Mouse (Mus musculus) liver, embryonic 14.5 days (tissue): ENCODE results near the gene Lrch3. TPM values are rescaled to one million over a fixed set of nuclear protein-coding genes. Genes with fewer than 3 reads are reported as not detected.

Experiments
- ATAC-seq: fragments of 200-750 bp; cut with Nextera tagmentation; 2 replicates; pipeline ENCODE4 v1.8.0; 2017; ENCODE audit warnings: moderate number of reproducible peaks, mild to moderate bottlenecking, moderate library complexity; ENCODE audit not compliant: insufficient read depth
- DNase-seq, 3 experiments: peaks; one replicate each; pipeline ENCODE4 v3.0.0-alpha.2; 2012 to 2013; ENCODE audit warnings: low read depth in 3 of 3, low spot score in 3 of 3
- H3K27ac ChIP-seq: fragments of 300-500 bp; sonication (generic); 2 replicates; pipeline ENCODE4 v1.5.1; 2014; ENCODE audit warnings: moderate library complexity, mild to moderate bottlenecking, control low read depth, inconsistent platforms
- H3K27me3 ChIP-seq: fragments of 300-500 bp; sonication (generic); 2 replicates; pipeline ENCODE4 v1.6.1; 2014; ENCODE audit warnings: mild to moderate bottlenecking, low read length, moderate library complexity; ENCODE audit not compliant: control insufficient read depth, insufficient read depth
- H3K36me3 ChIP-seq: fragments of 300-500 bp; sonication (generic); replicated peaks from 2 replicates; pipeline ENCODE4 v1.6.1; 2014; ENCODE audit warnings: low read depth; ENCODE audit not compliant: control insufficient read depth, insufficient read depth
- H3K4me1 ChIP-seq, 2 experiments: fragments of 200-500 bp in 1 of 2; fragments of 300-500 bp in 1 of 2; sonication (generic) in 1 of 2; replicated peaks; 2 replicates each; pipeline ENCODE4 v1.6.1; 2012 to 2014; ENCODE audit warnings: antibody characterized with exemption in 1 of 2, inconsistent platforms in 1 of 2, low read length in 1 of 2; ENCODE audit not compliant: control insufficient read depth in 2 of 2, insufficient read depth in 2 of 2
- H3K4me2 ChIP-seq: fragments of 300-500 bp; sonication (generic); 2 replicates; pipeline ENCODE4 v1.6.1; 2014; ENCODE audit warnings: low read depth, mild to moderate bottlenecking, control low read depth, moderate library complexity
- H3K4me3 ChIP-seq, 2 experiments: fragments of 200-500 bp in 1 of 2; fragments of 300-500 bp in 1 of 2; sonication (generic) in 1 of 2; 2 replicates each; pipeline ENCODE4 v1.5.1; 2012 to 2014; ENCODE audit warnings: low read depth in 2 of 2, low read length in 2 of 2, mild to moderate bottlenecking in 2 of 2, control low read depth in 1 of 2, inconsistent platforms in 1 of 2, moderate library complexity in 1 of 2; ENCODE audit not compliant: insufficient read depth in 1 of 2
- H3K9ac ChIP-seq: fragments of 300-500 bp; sonication (generic); replicated peaks from 2 replicates; pipeline ENCODE4 v1.6.1; 2014; ENCODE audit warnings: mild to moderate bottlenecking, control low read depth, moderate library complexity
- H3K9me3 ChIP-seq: fragments of 300-500 bp; sonication (generic); 2 replicates; pipeline ENCODE4 v1.6.1; 2016; ENCODE audit warnings: low read length, mixed read lengths; ENCODE audit not compliant: control insufficient read depth
- CTCF ChIP-seq: IDR thresholded peaks from 2 replicates; pipeline ENCODE4 v1.5.1; 2016; ENCODE audit warnings: antibody characterized with exemption, low read depth, control low read depth
- EP300 ChIP-seq: IDR thresholded peaks from 2 replicates; pipeline ENCODE4 v1.6.1; 2016; ENCODE audit warnings: antibody characterized with exemption, low read depth
- WGBS: fragments of 180-500 bp; shearing (Covaris S2); extraction: QIAGEN DNeasy Blood & Tissue Kit; methylation state at CpG from one replicate; pipeline ENCODE4 v1.1.7; 2014; ENCODE audit not compliant: insufficient replicate concordance; 5-methylcytosine and 5-hydroxymethylcytosine counted together
- polyA plus RNA-seq, 2 experiments: library from polyadenylated mRNA; depleted of rRNA in 1 of 2; stranded (reverse) in 1 of 2; unstranded in 1 of 2; fragments of >200 nt; fragmentation: Nextera tagmentation in 1 of 2; extraction: Ambion mirVana in 1 of 2; gene quantifications; 2 replicates each; pipeline versions ENCODE4 v1.2.1 to v1.2.3; 2012 to 2014

Gene Lrch3
- polyA plus RNA-seq, 2 experiments, result 3.9 to 6.3 TPM

- H3K4me2 ChIP-seq, result no peak overlapping the region
- no peaks in the 10 kb centered on the region for H3K9me3 ChIP-seq
- H3K36me3 ChIP-seq, result peaks cover 10% of the 10 kb centered on the region
- TF ChIP-seq CTCF (no peak), EP300 (no peak)
- no peak overlapping the region for H3K4me3 ChIP-seq
- H3K9ac ChIP-seq, result no peak overlapping the region
- 19% methylated on average over 2 of the region's 2 CpGs for WGBS
- H3K27me3 ChIP-seq, result no peaks in the 10 kb centered on the region
- DNase-seq (peak in 1 of 3 experiments; percentile 5), ATAC-seq (no peak)
- H3K27ac ChIP-seq, result no peak overlapping the region
- H3K4me1 ChIP-seq, result no peaks in the 10 kb centered on the region; a peak in 1 of 4 replicates
Observed at GRCm38 (mm10) chr16:32973047-32973446, 59.1 kb downstream of the Lrch3 start.

- ATAC-seq, result no peak
- H3K4me2 ChIP-seq, result no peak overlapping the region
- H3K27ac ChIP-seq, result no peak overlapping the region
- H3K4me1 ChIP-seq, result no peaks in the 10 kb centered on the region
- H3K9ac ChIP-seq, result no peak overlapping the region
- no peaks in the 10 kb centered on the region for H3K9me3 ChIP-seq
- H3K36me3 ChIP-seq, result peaks cover 8% of the 10 kb centered on the region
- 68% methylated on average over 1 of the region's 1 CpGs for WGBS
- H3K27me3 ChIP-seq, result no peaks in the 10 kb centered on the region
- H3K4me3 ChIP-seq, result no peak overlapping the region
- TF ChIP-seq CTCF (no peak), EP300 (no peak)
- no peak for DNase-seq
Observed at GRCm38 (mm10) chr16:32980227-32980626, 66.3 kb downstream of the Lrch3 start.

GRCm38 (mm10) chr16:32981405-32981804 is 67.5 kb downstream of the Lrch3 start:
- TF ChIP-seq EP300 (no peak), CTCF (no peak)
- DNase-seq, result no peak
- Histone ChIP-seq H3K4me2 (no peak overlapping the region), H3K4me1 (no peaks in the 10 kb centered on the region), H3K27ac (no peak overlapping the region), H3K9ac (no peak overlapping the region), H3K9me3 (no peaks in the 10 kb centered on the region), H3K27me3 (no peaks in the 10 kb centered on the region), H3K4me3 (no peak overlapping the region), H3K36me3 (peaks cover 3% of the 10 kb centered on the region)
- no peak for ATAC-seq
- 58% methylated on average over 4 of the region's 4 CpGs for WGBS

- ATAC-seq (no peak), DNase-seq (no peak)
- WGBS, result 85% methylated on average over 2 of the region's 2 CpGs
- Histone ChIP-seq H3K4me2 (no peak overlapping the region), H3K27ac (no peak overlapping the region), H3K36me3 (no peaks in the 10 kb centered on the region; the same call in 1 of the 2 replicates), H3K4me3 (no peak overlapping the region), H3K9me3 (no peaks in the 10 kb centered on the region), H3K9ac (no peak overlapping the region), H3K4me1 (no peaks in the 10 kb centered on the region), H3K27me3 (no peaks in the 10 kb centered on the region)
- no peak for TF ChIP-seq CTCF
- TF ChIP-seq EP300, result no peak
Observed at GRCm38 (mm10) chr16:32984631-32985030, 70.7 kb downstream of the Lrch3 start.

- Histone ChIP-seq H3K4me2 (no peak overlapping the region), H3K27me3 (no peaks in the 10 kb centered on the region), H3K27ac (no peak overlapping the region), H3K9me3 (no peaks in the 10 kb centered on the region), H3K9ac (no peak overlapping the region), H3K4me3 (no peak overlapping the region), H3K36me3 (peaks cover 4% of the 10 kb centered on the region), H3K4me1 (no peaks in the 10 kb centered on the region)
- no peak for DNase-seq
- TF ChIP-seq CTCF (no peak), EP300 (no peak)
- no peak for ATAC-seq
- 80% methylated on average over 5 of the region's 5 CpGs for WGBS
Observed at GRCm38 (mm10) chr16:32992158-32992557, 78.3 kb downstream of the Lrch3 start.
